Mouse (Mus musculus) C2C12 (cell line): ENCODE data around the gene Isx. TPM values are rescaled to one million over a fixed set of nuclear protein-coding genes. Genes with fewer than 3 reads are reported as not detected.

Experiments used
- H3K27me3 ChIP-seq: one replicate; pipeline ENCODE4 v1.6.1; 2011; ENCODE audit not compliant: control insufficient read depth, insufficient read depth, insufficient read length
- H3K36me3 ChIP-seq: one replicate; pipeline ENCODE4 v1.6.1; 2011; ENCODE audit not compliant: control insufficient read depth, insufficient read depth
- H3K4me3 ChIP-seq: one replicate; pipeline ENCODE4 v1.5.1; 2011; ENCODE audit warnings: mild to moderate bottlenecking, control low read depth; ENCODE audit not compliant: poor library complexity, insufficient read depth, severe bottlenecking
- H3K79me2 ChIP-seq: one replicate; pipeline ENCODE4 v1.6.1; 2011; ENCODE audit not compliant: control insufficient read depth, insufficient read depth
- H3K79me3 ChIP-seq: one replicate; pipeline ENCODE4 v1.6.1; 2011; ENCODE audit warnings: low read depth, control low read depth
- H3ac ChIP-seq: one replicate; pipeline ENCODE3; 2011; ENCODE audit warnings: low read depth; ENCODE audit not compliant: control insufficient read depth, insufficient read length
- CEBPB ChIP-seq: IDR thresholded peaks from one replicate; pipeline ENCODE4 v1.6.1; 2011; ENCODE audit warnings: low read depth, mild to moderate bottlenecking, control low read depth, moderate library complexity
- CTCF ChIP-seq: IDR thresholded peaks from one replicate; pipeline ENCODE4 v1.5.1; 2011; ENCODE audit not compliant: control insufficient read depth, insufficient read depth, insufficient read length
- FOSL1 ChIP-seq: IDR thresholded peaks from one replicate; pipeline ENCODE4 v1.8.0; 2011; ENCODE audit warnings: mild to moderate bottlenecking, low read length; ENCODE audit not compliant: poor library complexity, insufficient read depth, severe bottlenecking
- MAX ChIP-seq: IDR thresholded peaks from one replicate; pipeline ENCODE4 v1.6.1; 2011; ENCODE audit warnings: mild to moderate bottlenecking, control low read depth
- MYOD1 ChIP-seq: IDR thresholded peaks from one replicate; pipeline ENCODE4 v1.6.1; 2011; ENCODE audit warnings: low read depth; ENCODE audit not compliant: control insufficient read depth, insufficient read length
- MYOG ChIP-seq: IDR thresholded peaks from one replicate; pipeline ENCODE4 v1.6.1; 2011; ENCODE audit not compliant: control insufficient read depth, insufficient read length; ENCODE audit errors: extremely low read depth
- USF1 ChIP-seq: IDR thresholded peaks from one replicate; pipeline ENCODE4 v1.6.1; 2011; ENCODE audit warnings: low read depth, mild to moderate bottlenecking, control low read depth, moderate library complexity
- polyA plus RNA-seq: library from polyadenylated mRNA; unstranded; fragments of >200 nt; fragmentation: generic; extraction: Trizol; gene quantifications from one replicate; pipeline ENCODE4 v1.2.1, GENCODE M21; 2012; ENCODE audit warnings: missing spikeins

Isx gene
- polyA plus RNA-seq, 1 experiment: not detected

GRCm38 (mm10) chr8:74903054-74903842 lies 30.3 kb downstream of the Isx start:
- Histone ChIP-seq H3K36me3 (no peaks in the 10 kb centered on the region), H3K4me3 (no peak overlapping the region), H3K79me2 (no peaks in the 10 kb centered on the region), H3K79me3 (no peaks in the 10 kb centered on the region), H3K27me3 (no peaks in the 10 kb centered on the region), H3ac (no peak overlapping the region)
- TF ChIP-seq MAX (no peak), FOSL1 (no peak), CEBPB (no peak)

GRCm38 (mm10) chr8:74906333-74906732 lies 33.4 kb downstream of the Isx start:
- TF ChIP-seq MYOG (no peak), FOSL1 (no peak), USF1 (no peak)
- H3K79me3 ChIP-seq: no peaks in the 10 kb centered on the region
- no peak overlapping the region for H3K4me3 ChIP-seq
- H3ac ChIP-seq: no peak overlapping the region
- no peaks in the 10 kb centered on the region for H3K79me2 ChIP-seq
- no peaks in the 10 kb centered on the region for H3K36me3 ChIP-seq
- no peaks in the 10 kb centered on the region for H3K27me3 ChIP-seq

- no peak overlapping the region for H3ac ChIP-seq
- TF ChIP-seq MAX (no peak), FOSL1 (no peak), MYOD1 (no peak), CTCF (no peak), MYOG (no peak), USF1 (no peak), CEBPB (no peak)
- H3K36me3 ChIP-seq: no peaks in the 10 kb centered on the region
- no peaks in the 10 kb centered on the region for H3K79me3 ChIP-seq
- H3K27me3 ChIP-seq: no peaks in the 10 kb centered on the region
- no peak overlapping the region for H3K4me3 ChIP-seq
- H3K79me2 ChIP-seq: no peaks in the 10 kb centered on the region
Observed at GRCm38 (mm10) chr8:74910708-74911107, 37.7 kb downstream of the Isx start.

- H3ac ChIP-seq: no peak overlapping the region
- no peak for TF ChIP-seq MYOG
- no peak for TF ChIP-seq MYOD1
- TF ChIP-seq CEBPB: no peak
- no peak for TF ChIP-seq FOSL1
- H3K4me3 ChIP-seq: no peak overlapping the region
- H3K27me3 ChIP-seq: no peaks in the 10 kb centered on the region
- no peaks in the 10 kb centered on the region for H3K79me3 ChIP-seq
- no peaks in the 10 kb centered on the region for H3K36me3 ChIP-seq
- H3K79me2 ChIP-seq: no peaks in the 10 kb centered on the region
Observed at GRCm38 (mm10) chr8:74920691-74921421, 47.9 kb downstream of the Isx start.

- Histone ChIP-seq H3K4me3 (no peak overlapping the region), H3K36me3 (no peaks in the 10 kb centered on the region), H3K79me2 (no peaks in the 10 kb centered on the region), H3K27me3 (no peaks in the 10 kb centered on the region), H3K79me3 (no peaks in the 10 kb centered on the region), H3ac (no peak overlapping the region)
- TF ChIP-seq CTCF: no peak
- TF ChIP-seq FOSL1: no peak
- no peak for TF ChIP-seq MYOG
- TF ChIP-seq CEBPB: no peak
- TF ChIP-seq MYOD1: no peak
- TF ChIP-seq USF1: no peak
- no peak for TF ChIP-seq MAX
Observed at GRCm38 (mm10) chr8:74921882-74922518, 49.0 kb downstream of the Isx start.
